Mouse (Mus musculus) brain, embryonic 14.5 days (tissue): ENCODE results near the gene Slc18a2. TPM values are rescaled to one million over a fixed set of nuclear protein-coding genes. Genes with fewer than 3 reads are reported as not detected.

Source experiments
- DNase-seq: peaks from one replicate; pipeline ENCODE4 v3.0.0-alpha.2; 2011; ENCODE audit warnings: low read depth
- CTCF ChIP-seq: fragments of 200-500 bp; IDR thresholded peaks from 2 replicates; pipeline ENCODE4 v1.5.1; 2012; ENCODE audit warnings: inconsistent platforms, mild to moderate bottlenecking, moderate library complexity, borderline replicate concordance; ENCODE audit not compliant: insufficient read depth, insufficient read length; ENCODE audit errors: extremely low read depth
- POLR2A ChIP-seq: fragments of 200-500 bp; IDR thresholded peaks from 2 replicates; pipeline ENCODE4 v1.6.1; 2012; ENCODE audit warnings: mild to moderate bottlenecking, inconsistent platforms, borderline replicate concordance; ENCODE audit not compliant: poor library complexity, insufficient read depth, insufficient read length, severe bottlenecking; ENCODE audit errors: extremely low read depth
- polyA plus RNA-seq: library from polyadenylated mRNA; depleted of rRNA; stranded (reverse); fragments of >200 nt; gene quantifications from 2 replicates; pipeline ENCODE4 v1.2.3, GENCODE M21; 2012; rRNA removed

Gene Slc18a2
- 26.1 and 37.8 TPM in 2 replicates for polyA plus RNA-seq

GRCm38 (mm10) chr19:59260718-59261442 lies at the start of gene Slc18a2:
Gene Slc18a2 (plus strand): TSS chr19:59260896.
- no peak for TF ChIP-seq POLR2A
- no peak for TF ChIP-seq CTCF
- peak; percentile 71 for DNase-seq

- TF ChIP-seq POLR2A (no peak), CTCF (no peak)
- no peak for DNase-seq
Observed at GRCm38 (mm10) chr19:59216891-59217290, 43.8 kb upstream of the Slc18a2 start.

- no peak for DNase-seq
- TF ChIP-seq POLR2A, result no peak
- no peak for TF ChIP-seq CTCF
Observed at GRCm38 (mm10) chr19:59218991-59219390, 41.7 kb upstream of the Slc18a2 start, which contains the start of gene Kcnk18. Gene Kcnk18 (plus strand): TSS chr19:59219214.

DNA sequence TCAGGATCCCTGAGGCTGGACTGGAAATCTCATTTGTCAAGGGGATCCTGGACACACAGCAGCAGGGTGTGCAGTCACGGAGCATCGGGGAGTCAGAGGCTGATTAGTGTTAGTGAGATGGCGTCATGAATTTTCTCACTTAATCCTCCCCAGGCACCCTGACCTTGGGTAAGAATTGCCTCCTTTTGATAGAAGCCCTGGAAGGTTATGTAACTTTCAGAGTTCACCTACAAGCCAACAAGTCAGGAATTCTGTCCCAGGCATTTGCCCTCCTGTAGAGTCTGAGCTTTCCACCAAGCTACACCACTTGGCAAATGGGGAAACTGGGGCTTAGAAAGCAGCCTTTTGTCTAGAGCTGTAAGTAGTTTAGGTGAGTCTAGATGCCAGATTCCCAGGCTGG lies 39.6 kb upstream of the Slc18a2 start:
- DNase-seq, result no peak
- no peak for TF ChIP-seq CTCF
- no peak for TF ChIP-seq POLR2A

DNA sequence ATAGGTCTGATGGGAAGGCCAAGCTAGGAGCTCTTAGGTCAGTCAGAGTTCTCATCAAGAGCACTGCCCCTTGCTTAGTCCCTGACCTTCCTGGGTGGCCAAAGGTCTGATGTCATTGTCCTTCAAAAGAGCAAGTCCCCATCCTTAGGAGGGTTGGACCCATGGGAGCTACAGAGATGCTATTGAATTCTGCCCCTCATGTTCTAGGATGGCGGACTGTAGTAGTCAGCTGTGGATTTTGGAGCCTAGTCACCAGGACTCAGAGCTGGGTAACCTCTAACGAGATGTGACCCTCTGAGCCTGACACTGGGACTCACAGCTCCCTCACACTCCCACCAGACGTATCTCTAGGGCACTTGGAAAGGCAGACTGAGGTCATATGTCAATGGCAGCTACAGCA lies 32.3 kb upstream of the Slc18a2 start:
- DNase-seq, result no peak
- TF ChIP-seq POLR2A (no peak), CTCF (no peak)

- TF ChIP-seq POLR2A (no peak), CTCF (no peak)
- DNase-seq, result no peak
Observed at GRCm38 (mm10) chr19:59232786-59233185, 27.9 kb upstream of the Slc18a2 start.

DNA sequence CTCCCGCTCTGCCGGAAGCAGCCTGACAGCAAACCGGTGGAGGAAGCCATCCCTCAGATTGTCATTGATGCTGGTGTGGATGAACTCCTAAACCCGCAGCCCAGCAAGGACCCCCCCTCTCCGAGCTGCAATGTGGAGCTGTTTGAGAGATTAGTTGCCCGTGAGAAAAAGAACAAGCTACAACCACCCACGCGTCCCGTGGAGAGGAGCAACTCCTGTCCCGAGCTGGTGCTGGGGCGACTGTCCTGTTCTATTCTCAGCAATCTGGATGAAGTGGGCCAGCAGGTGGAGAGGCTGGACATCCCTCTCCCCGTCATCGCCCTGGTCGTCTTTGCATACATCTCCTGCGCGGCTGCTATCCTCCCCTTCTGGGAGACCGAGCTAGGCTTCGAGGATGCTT lies 25.7 kb upstream of the Slc18a2 start:
- DNase-seq, result no peak
- TF ChIP-seq CTCF, result no peak
- TF ChIP-seq POLR2A, result no peak

- TF ChIP-seq CTCF (no peak), POLR2A (no peak)
- DNase-seq, result no peak
Observed at GRCm38 (mm10) chr19:59236046-59236445, 24.6 kb upstream of the Slc18a2 start.

GRCm38 (mm10) chr19:59238630-59239029 lies 22.1 kb upstream of the Slc18a2 start:
- DNase-seq, result no peak
- TF ChIP-seq CTCF (no peak), POLR2A (no peak)

GRCm38 (mm10) chr19:59239124-59239817 lies 21.4 kb upstream of the Slc18a2 start:
- peak; percentile 85 for DNase-seq
- TF ChIP-seq POLR2A (no peak), CTCF (peak; percentile 100)

GRCm38 (mm10) chr19:59241987-59242386 lies 18.7 kb upstream of the Slc18a2 start:
- no peak for DNase-seq
- TF ChIP-seq POLR2A (no peak), CTCF (no peak)

GRCm38 (mm10) chr19:59243057-59243456 lies 17.6 kb upstream of the Slc18a2 start:
- no peak for TF ChIP-seq POLR2A
- no peak for TF ChIP-seq CTCF
- DNase-seq, result no peak

- DNase-seq, result no peak
- TF ChIP-seq POLR2A (no peak), CTCF (no peak)
Observed at GRCm38 (mm10) chr19:59248144-59248543, 12.6 kb upstream of the Slc18a2 start.
